8 mouse cellular contexts compared by ENCODE assay signal in genomic region chr11:53300330-53301166, GRCm38 (mm10). TPM values are rescaled to one million over a fixed set of nuclear protein-coding genes. Genes with fewer than 3 reads are reported as not detected.
DNase-seq lines count a peak whose midpoint lies in the region; ATAC-seq and TF ChIP-seq lines count a peak whose summit lies in the region.

Hspa4 (minus strand) TSS chr11:53300457.

- H3K4me1 ChIP-seq in CH12.LX (ENCODE audit: control insufficient read depth in 1 of 2, insufficient read depth in 2 of 2) = peaks cover 3 to 38% of the 10 kb centered on the region in 2 experiments
- H3K4me1 ChIP-seq in forebrain, embryonic 11.5 days (replicated peaks; ENCODE audit: control insufficient read depth, insufficient read depth, low read length) = peaks cover 8% of the 10 kb centered on the region
- peaks cover 28% of the 10 kb centered on the region for H3K4me1 ChIP-seq in heart, embryonic 16.5 days (ENCODE audit: control insufficient read depth, insufficient read depth, low read length)
- peaks cover 38% of the 10 kb centered on the region for H3K4me1 ChIP-seq in liver, embryonic 15.5 days (replicated peaks)
- peaks cover 20% of the 10 kb centered on the region for H3K4me1 ChIP-seq in neural tube, embryonic 12.5 days

- in situ Hi-C loops in CH12.LX (cut with MboI; ENCODE audit: low pct_ligation_motif_present, low pct_unique_long_range_greater_than_20kb, low sequenced_read_pairs) = no loop called here

- under 1% methylated on average over 58 of the region's 58 CpGs for WGBS in forebrain, embryonic 11.5 days
- WGBS in heart, embryonic 16.5 days = under 1% methylated on average over 58 of the region's 58 CpGs
- WGBS in liver, embryonic 15.5 days (ENCODE audit: insufficient replicate concordance) = under 1% methylated on average over 58 of the region's 58 CpGs
- WGBS in neural tube, embryonic 12.5 days = under 1% methylated on average over 58 of the region's 58 CpGs

- peaks cover 46% of the 10 kb centered on the region for H3K79me2 ChIP-seq in CH12.LX (replicated peaks; ENCODE audit: control insufficient read depth, extremely low read depth, insufficient read depth, poor library complexity, severe bottlenecking)

- peak; percentile 100 for DNase-seq in CH12.LX (ENCODE audit: extremely low read depth)
- peak; percentile 100 for DNase-seq in c-Kit-positive CD71-positive TER-119-negative erythroid progenitor cells, embryonic 14.5 days (ENCODE audit: low read depth)
- peak; percentile 99 for DNase-seq in forebrain, embryonic 11.5 days (ENCODE audit: low spot score)
- peak; percentile 98 to 99 for DNase-seq in kidney, postnatal 36 days
- DNase-seq in telencephalon, adult 2 months (ENCODE audit: low read depth, low spot score) = peak; percentile 99

- H3K9ac ChIP-seq in CH12.LX (ENCODE audit: insufficient read depth, low read depth) = peak within 1 kb of the TSS; percentile 99
- H3K9ac ChIP-seq in forebrain, embryonic 11.5 days (ENCODE audit: low read length) = peak within 1 kb of the TSS; percentile 96
- peak within 1 kb of the TSS; percentile 100 for H3K9ac ChIP-seq in heart, embryonic 16.5 days (ENCODE audit: low read length)
- H3K9ac ChIP-seq in liver, embryonic 15.5 days = peak within 1 kb of the TSS; percentile 98
- peak within 1 kb of the TSS; percentile 98 for H3K9ac ChIP-seq in neural tube, embryonic 12.5 days

- ATAC-seq in forebrain, embryonic 11.5 days (replicated peaks; ENCODE audit: low FRiP score) = peak; percentile 97
- ATAC-seq in heart, embryonic 16.5 days (replicated peaks; ENCODE audit: extremely low read depth, insufficient read depth, low FRiP score) = peak; percentile 96
- peak; percentile 92 for ATAC-seq in liver, embryonic 15.5 days (ENCODE audit: insufficient read depth)
- ATAC-seq in neural tube, embryonic 12.5 days (ENCODE audit: low FRiP score, low read depth) = peak; percentile 97

- peaks cover 0 to 29% of the 10 kb centered on the region in 2 experiments for H3K36me3 ChIP-seq in CH12.LX (replicated peaks in 1 of 2; ENCODE audit: control insufficient read depth in 1 of 2, insufficient read depth in 1 of 2, low read length in 1 of 2)
- H3K36me3 ChIP-seq in forebrain, embryonic 11.5 days (ENCODE audit: control insufficient read depth, insufficient read depth, low read length) = no peaks in the 10 kb centered on the region
- H3K36me3 ChIP-seq in heart, embryonic 16.5 days (ENCODE audit: control insufficient read depth, insufficient read depth) = no peaks in the 10 kb centered on the region; the same call in 1 of the 2 replicates
- H3K36me3 ChIP-seq in liver, embryonic 15.5 days (replicated peaks) = peaks cover 3% of the 10 kb centered on the region; the same call in 1 of the 2 replicates
- H3K36me3 ChIP-seq in neural tube, embryonic 12.5 days = no peaks in the 10 kb centered on the region

- 0 out of 2 replicates have a peak, but pooled peaks have one; percentile 11 for TF ChIP-seq EP300 in CH12.LX (IDR thresholded peaks at IDR 0.05; ENCODE audit: low read length)

- no peaks in the 10 kb centered on the region for H3K27me3 ChIP-seq in CH12.LX (replicated peaks)
- H3K27me3 ChIP-seq in forebrain, embryonic 11.5 days (ENCODE audit: control insufficient read depth, insufficient read depth, low read length) = no peaks in the 10 kb centered on the region
- no peaks in the 10 kb centered on the region for H3K27me3 ChIP-seq in heart, embryonic 16.5 days (ENCODE audit: control insufficient read depth, insufficient read depth, low read length)
- H3K27me3 ChIP-seq in liver, embryonic 15.5 days = no peaks in the 10 kb centered on the region
- no peaks in the 10 kb centered on the region for H3K27me3 ChIP-seq in neural tube, embryonic 12.5 days (replicated peaks)

- dilution Hi-C loops in CH12.LX (cut with MboI; ENCODE audit: extremely low pct_ligation_motif_present, extremely low pct_unique_long_range_greater_than_20kb, low sequenced_read_pairs) = no loop called here

- H3K27ac ChIP-seq in CH12.LX (ENCODE audit: insufficient read depth, low read depth) = peak within 1 kb of the TSS; percentile 94
- H3K27ac ChIP-seq in forebrain, embryonic 11.5 days (ENCODE audit: low read depth, low read length) = peak within 1 kb of the TSS; percentile 97
- peak within 1 kb of the TSS; percentile 99 for H3K27ac ChIP-seq in heart, embryonic 16.5 days (ENCODE audit: low read length)
- H3K27ac ChIP-seq in liver, embryonic 15.5 days (replicated peaks) = peak within 1 kb of the TSS; percentile 99
- peak within 1 kb of the TSS; percentile 96 for H3K27ac ChIP-seq in neural tube, embryonic 12.5 days

- peak within 1 kb of the TSS; percentile 91 to 95 (median 93) for H3K4me3 ChIP-seq in CH12.LX (replicated peaks in 1 of 3; ENCODE audit: low read depth in 2 of 3, low read length in 2 of 3, poor library complexity in 1 of 3)
- peak within 1 kb of the TSS; percentile 100 for H3K4me3 ChIP-seq in forebrain, embryonic 11.5 days (ENCODE audit: low read depth, low read length)
- H3K4me3 ChIP-seq in heart, embryonic 16.5 days (ENCODE audit: low read length) = peak within 1 kb of the TSS; percentile 100
- peak within 1 kb of the TSS; percentile 99 for H3K4me3 ChIP-seq in liver, embryonic 15.5 days (replicated peaks)
- peak within 1 kb of the TSS; percentile 98 for H3K4me3 ChIP-seq in neural tube, embryonic 12.5 days

- no peak for TF ChIP-seq CTCF in CH12.LX (conservative IDR thresholded peaks at IDR 0.05 in 1 of 2, IDR thresholded peaks at IDR 0.05 in 1 of 2; ENCODE audit: low read depth in 2 of 2, low read length in 2 of 2)

- peak; percentile 93 for TF ChIP-seq POLR2A in CH12.LX (IDR thresholded peaks at IDR 0.05; ENCODE audit: low read depth, low read length)

- H3K9me3 ChIP-seq in CH12.LX (replicated peaks; ENCODE audit: low read length) = no peaks in the 10 kb centered on the region
- H3K9me3 ChIP-seq in forebrain, embryonic 11.5 days (ENCODE audit: control insufficient read depth, low read length) = no peaks in the 10 kb centered on the region
- no peaks in the 10 kb centered on the region for H3K9me3 ChIP-seq in heart, embryonic 16.5 days (replicated peaks; ENCODE audit: control insufficient read depth, low read length)
- no peaks in the 10 kb centered on the region for H3K9me3 ChIP-seq in liver, embryonic 15.5 days (replicated peaks)
- no peaks in the 10 kb centered on the region for H3K9me3 ChIP-seq in neural tube, embryonic 12.5 days

- H3K4me2 ChIP-seq in CH12.LX (ENCODE audit: insufficient read depth, low read depth, poor library complexity, severe bottlenecking) = peak within 1 kb of the TSS; percentile 75
- peak within 1 kb of the TSS; percentile 76 for H3K4me2 ChIP-seq in forebrain, embryonic 11.5 days (ENCODE audit: low read depth, low read length, severe bottlenecking)
- H3K4me2 ChIP-seq in heart, embryonic 16.5 days (ENCODE audit: low read depth, low read length) = peak within 1 kb of the TSS; percentile 86
- peak within 1 kb of the TSS; percentile 87 for H3K4me2 ChIP-seq in liver, embryonic 15.5 days
- peak within 1 kb of the TSS; percentile 83 for H3K4me2 ChIP-seq in neural tube, embryonic 12.5 days (replicated peaks)

- TF ChIP-seq RAD21 in CH12.LX (IDR thresholded peaks at IDR 0.05; ENCODE audit: low read depth, low read length) = no peak

TF ChIP-seq in CH12.LX, 34 proteins besides CTCF, POLR2A, EP300 and RAD21 (continues in another document):
- TF ChIP-seq E2F4 (IDR thresholded peaks at IDR 0.05; ENCODE audit: insufficient replicate concordance, low read depth, low read length) = peak; percentile 70; the same call in 1 of the 2 replicates
- TF ChIP-seq MAFK (IDR thresholded peaks at IDR 0.05; ENCODE audit: insufficient replicate concordance, low read length) = 0 out of 2 replicates have a peak, but pooled peaks have one; percentile 14
- TF ChIP-seq KAT2A (IDR thresholded peaks at IDR 0.05; ENCODE audit: insufficient replicate concordance, low read length) = peak; percentile 79; the same call in 1 of the 2 replicates
- TF ChIP-seq JUND (conservative IDR thresholded peaks at IDR 0.05; ENCODE audit: low read depth, low read length) = no peak
- peak; percentile 55; the same call in 1 of the 2 replicates for TF ChIP-seq IRF4 (IDR thresholded peaks at IDR 0.05; ENCODE audit: low read depth, low read length)
- no peak for TF ChIP-seq MXI1 (IDR thresholded peaks at IDR 0.05; ENCODE audit: low read depth, low read length)
- no peak for TF ChIP-seq ETS1 (conservative IDR thresholded peaks at IDR 0.05; ENCODE audit: low read depth, low read length)
- TF ChIP-seq TCF12 (IDR thresholded peaks at IDR 0.05; ENCODE audit: low read depth, low read length) = peak; percentile 93
- no peak; the same call in 1 of the 2 replicates for TF ChIP-seq CHD1 (IDR thresholded peaks at IDR 0.05; ENCODE audit: low read depth, low read length)
- TF ChIP-seq ZNF384 (IDR thresholded peaks at IDR 0.05; ENCODE audit: low read depth, low read length) = peak; percentile 98
- TF ChIP-seq USF2 (conservative IDR thresholded peaks at IDR 0.05; ENCODE audit: low read depth, low read length) = no peak
- no peak for TF ChIP-seq MEF2A (IDR thresholded peaks at IDR 0.05; ENCODE audit: borderline replicate concordance, low read depth, low read length)
- TF ChIP-seq NRF1 (IDR thresholded peaks at IDR 0.05; ENCODE audit: low read depth, low read length) = peak; percentile 96
- TF ChIP-seq ZMIZ1 (IDR thresholded peaks at IDR 0.05; ENCODE audit: low read depth, low read length) = peak; percentile 97
- TF ChIP-seq ZC3H11A (IDR thresholded peaks at IDR 0.05; ENCODE audit: low read depth, low read length) = no peak
- TF ChIP-seq ZKSCAN1 (IDR thresholded peaks at IDR 0.05; ENCODE audit: borderline replicate concordance, low read depth, low read length) = no peak
- TF ChIP-seq UBTF (IDR thresholded peaks at IDR 0.05; ENCODE audit: low read depth, low read length) = no peak; the same call in 1 of the 2 replicates
- no peak for TF ChIP-seq SMC3 (IDR thresholded peaks at IDR 0.05; ENCODE audit: low read depth, low read length)
- peak; percentile 96 for TF ChIP-seq ELF1 (IDR thresholded peaks at IDR 0.05; ENCODE audit: low read depth, low read length)
- 0 out of 2 replicates have a peak, but pooled peaks have one; percentile 82 for TF ChIP-seq MAZ (IDR thresholded peaks at IDR 0.05; ENCODE audit: low read depth, low read length)
- TF ChIP-seq MYC (IDR thresholded peaks at IDR 0.05; ENCODE audit: low read depth, low read length) = peak; percentile 92
- peak; percentile 100 for TF ChIP-seq CHD2 (IDR thresholded peaks at IDR 0.05; ENCODE audit: low read length)

RNA-seq across cellular contexts. Expression of gene Hspa4, which starts in this region (rescaled TPM):
- 184 and 238 TPM in 2 replicates for total RNA-seq in CH12.LX (2012; rRNA removed)
- 363 and 438 TPM in 2 replicates for total RNA-seq in CH12.LX (2014; rRNA removed)
- 529 and 585 TPM in 2 replicates for polyA plus RNA-seq in CH12.LX (2012; ENCODE audit: insufficient read length, low read depth)
- 111 and 129 TPM in 2 replicates for polyA plus RNA-seq in forebrain, embryonic 11.5 days (2014; fragmentation: Nextera tagmentation; extraction: Ambion mirVana)
- polyA plus RNA-seq in heart, embryonic 16.5 days (2015; fragmentation: Nextera tagmentation; extraction: Ambion mirVana) = 66.6 and 72.8 TPM in 2 replicates
- polyA plus RNA-seq in liver, embryonic 15.5 days (2015; fragmentation: Nextera tagmentation; extraction: Ambion mirVana) = 37.1 and 41.7 TPM in 2 replicates
- polyA plus RNA-seq in neural tube, embryonic 12.5 days (2016; fragmentation: Nextera tagmentation; extraction: Ambion mirVana) = 85.8 and 89.0 TPM in 2 replicates

Comparison
In these comparisons a context has a peak if more than half of its experiments do, and no peak if none do; other contexts are left out.
1. Peak in every context shown above with its lines: DNase-seq, ATAC-seq, H3K4me3 ChIP-seq and H3K27ac ChIP-seq.